Mouse (Mus musculus) hindbrain, embryonic 10.5 days (tissue): ENCODE data around the gene Eogt. TPM values are rescaled to one million over a fixed set of nuclear protein-coding genes. Genes with fewer than 3 reads are reported as not detected.

ENCODE experiments used
- DNase-seq: peaks from one replicate; pipeline ENCODE4 v3.0.0-alpha.2; 2017; ENCODE audit warnings: low spot score
- H3K27ac ChIP-seq: fragments of 300-500 bp; sonication (generic); 2 replicates; pipeline ENCODE4 v1.5.1; 2016; ENCODE audit warnings: mild to moderate bottlenecking, moderate library complexity
- H3K27me3 ChIP-seq: fragments of 300-500 bp; sonication (generic); 2 replicates; pipeline ENCODE4 v1.6.1; 2016; ENCODE audit warnings: mild to moderate bottlenecking; ENCODE audit not compliant: poor library complexity, insufficient read depth, severe bottlenecking
- H3K36me3 ChIP-seq: fragments of 300-500 bp; sonication (generic); 2 replicates; pipeline ENCODE4 v1.6.1; 2016; ENCODE audit warnings: mild to moderate bottlenecking, moderate library complexity
- H3K4me1 ChIP-seq: fragments of 300-500 bp; sonication (generic); replicated peaks from 2 replicates; pipeline ENCODE4 v1.6.1; 2016; ENCODE audit warnings: mild to moderate bottlenecking
- H3K4me3 ChIP-seq: fragments of 300-500 bp; sonication (generic); 2 replicates; pipeline ENCODE4 v1.5.1; 2016; ENCODE audit warnings: mild to moderate bottlenecking, moderate library complexity
- H3K9me3 ChIP-seq: fragments of 300-500 bp; sonication (generic); 2 replicates; pipeline ENCODE4 v1.6.1; 2016; ENCODE audit warnings: mild to moderate bottlenecking, moderate library complexity
- WGBS: fragments of 180-500 bp; shearing (Covaris S2); methylation state at CpG from one replicate; pipeline ENCODE4 v1.1.7; 2016; 5-methylcytosine and 5-hydroxymethylcytosine counted together
- polyA plus RNA-seq: library from polyadenylated mRNA; unstranded; fragments of >200 nt; fragmentation: Nextera tagmentation; extraction: Ambion mirVana; gene quantifications from 2 replicates; pipeline ENCODE4 v1.2.1, GENCODE M21; 2016

Gene Eogt
- polyA plus RNA-seq, 1 experiment from 2014 or later, result 8.7 TPM

- H3K4me3 ChIP-seq, result no peak overlapping the region
- no peak overlapping the region for H3K27ac ChIP-seq
- no peaks in the 10 kb centered on the region for H3K27me3 ChIP-seq
- no peaks in the 10 kb centered on the region for H3K9me3 ChIP-seq
- 69% methylated on average over 4 of the region's 4 CpGs for whole genome bisulfite sequencing
- H3K36me3 ChIP-seq, result peaks cover 18% of the 10 kb centered on the region
- H3K4me1 ChIP-seq, result no peaks in the 10 kb centered on the region
- no peak for DNase-seq
These were observed 17.2 kb downstream of the Eogt start for GRCm38 (mm10) chr6:97131808-97132207.

- Histone ChIP-seq H3K27me3 (no peaks in the 10 kb centered on the region), H3K4me1 (no peaks in the 10 kb centered on the region), H3K36me3 (peaks cover 18% of the 10 kb centered on the region), H3K27ac (no peak overlapping the region), H3K9me3 (no peaks in the 10 kb centered on the region), H3K4me3 (no peak overlapping the region)
- no peak for DNase-seq
- 62% methylated on average over 5 of the region's 5 CpGs for WGBS
These were observed 18.0 kb downstream of the Eogt start for GRCm38 (mm10) chr6:97130979-97131378.

- H3K9me3 ChIP-seq, result no peaks in the 10 kb centered on the region
- no peaks in the 10 kb centered on the region for H3K4me1 ChIP-seq
- WGBS, result 86% methylated on average over 10 of the region's 10 CpGs
- H3K4me3 ChIP-seq, result no peak overlapping the region
- no peak for DNase-seq
- no peak overlapping the region for H3K27ac ChIP-seq
- H3K27me3 ChIP-seq, result no peaks in the 10 kb centered on the region
- peaks cover 6% of the 10 kb centered on the region; the same call in 1 of the 2 replicates for H3K36me3 ChIP-seq
These were observed 24.5 kb downstream of the Eogt start for GRCm38 (mm10) chr6:97124336-97125010.

- Histone ChIP-seq H3K9me3 (no peaks in the 10 kb centered on the region), H3K27ac (no peak overlapping the region), H3K27me3 (no peaks in the 10 kb centered on the region), H3K4me1 (no peaks in the 10 kb centered on the region), H3K4me3 (no peak overlapping the region), H3K36me3 (peaks cover 6% of the 10 kb centered on the region; the same call in 1 of the 2 replicates)
- WGBS, result 92% methylated on average over 4 of the region's 4 CpGs
- no peak for DNase-seq
These were observed 28.1 kb downstream of the Eogt start for GRCm38 (mm10) chr6:97120922-97121321.

- 85% methylated on average over 3 of the region's 3 CpGs for WGBS
- Histone ChIP-seq H3K9me3 (no peaks in the 10 kb centered on the region), H3K27ac (no peak overlapping the region), H3K27me3 (no peaks in the 10 kb centered on the region), H3K36me3 (peaks cover 4% of the 10 kb centered on the region; the same call in 1 of the 2 replicates), H3K4me3 (no peak overlapping the region), H3K4me1 (no peaks in the 10 kb centered on the region)
- no peak for DNase-seq
These were observed 30.7 kb downstream of the Eogt start for GRCm38 (mm10) chr6:97118327-97118726.

GRCm38 (mm10) chr6:97116896-97117295 is 32.1 kb downstream of the Eogt start:
- H3K4me3 ChIP-seq, result no peak overlapping the region
- DNase-seq, result no peak
- 84% methylated on average over 5 of the region's 5 CpGs for WGBS

GRCm38 (mm10) chr6:97114821-97115220 is 34.2 kb downstream of the Eogt start:
- H3K4me1 ChIP-seq, result no peaks in the 10 kb centered on the region
- peaks cover 18% of the 10 kb centered on the region; the same call in 1 of the 2 replicates for H3K36me3 ChIP-seq
- no peak for DNase-seq
- no peaks in the 10 kb centered on the region for H3K27me3 ChIP-seq
- no peak overlapping the region for H3K27ac ChIP-seq
- no peaks in the 10 kb centered on the region for H3K9me3 ChIP-seq
- 57% methylated on average over 3 of the region's 3 CpGs for WGBS
- H3K4me3 ChIP-seq, result no peak overlapping the region

More at GRCm38 (mm10) chr6:97116896-97117295, 32.1 kb downstream of the Eogt start:
- Histone ChIP-seq H3K36me3 (peaks cover 11% of the 10 kb centered on the region; the same call in 1 of the 2 replicates), H3K27me3 (no peaks in the 10 kb centered on the region), H3K27ac (no peak overlapping the region), H3K9me3 (no peaks in the 10 kb centered on the region), H3K4me1 (no peaks in the 10 kb centered on the region)

- Histone ChIP-seq H3K4me1 (no peaks in the 10 kb centered on the region), H3K36me3 (peaks cover 18% of the 10 kb centered on the region; the same call in 1 of the 2 replicates), H3K9me3 (no peaks in the 10 kb centered on the region), H3K4me3 (no peak overlapping the region), H3K27me3 (no peaks in the 10 kb centered on the region), H3K27ac (no peak overlapping the region)
- no peak for DNase-seq
- 93% methylated on average over 8 of the region's 8 CpGs for WGBS
These were observed 36.8 kb downstream of the Eogt start for GRCm38 (mm10) chr6:97112177-97112576.

- H3K36me3 ChIP-seq, result 0 out of 2 replicates have a peak, but pooled peaks cover 6% of the 10 kb centered on the region
- H3K9me3 ChIP-seq, result no peaks in the 10 kb centered on the region
- H3K4me3 ChIP-seq, result no peak overlapping the region
- 0 out of 2 replicates have a peak overlapping the region, but pooled peaks have one; percentile 31 for H3K27ac ChIP-seq
- DNase-seq, result peak; percentile 50
- WGBS, result 23% methylated on average over 2 of the region's 2 CpGs
- H3K27me3 ChIP-seq, result 0 out of 2 replicates have a peak, but pooled peaks cover 3% of the 10 kb centered on the region
- H3K4me1 ChIP-seq, result peaks cover 20% of the 10 kb centered on the region
These were observed 42.2 kb downstream of the Eogt start for GRCm38 (mm10) chr6:97106777-97107176.

GRCm38 (mm10) chr6:97106106-97106505 is 42.9 kb downstream of the Eogt start:
- no peak overlapping the region for H3K27ac ChIP-seq
- H3K36me3 ChIP-seq, result no peaks in the 10 kb centered on the region
- 0 out of 2 replicates have a peak, but pooled peaks cover 3% of the 10 kb centered on the region for H3K27me3 ChIP-seq
- no peak for DNase-seq
- H3K4me1 ChIP-seq, result peaks cover 26% of the 10 kb centered on the region
- 79% methylated on average over 8 of the region's 8 CpGs for WGBS
- no peaks in the 10 kb centered on the region for H3K9me3 ChIP-seq
- H3K4me3 ChIP-seq, result no peak overlapping the region

- Histone ChIP-seq H3K4me3 (no peak overlapping the region), H3K36me3 (no peaks in the 10 kb centered on the region), H3K27ac (no peak overlapping the region), H3K9me3 (no peaks in the 10 kb centered on the region), H3K27me3 (0 out of 2 replicates have a peak, but pooled peaks cover 3% of the 10 kb centered on the region), H3K4me1 (peaks cover 27% of the 10 kb centered on the region)
- peak; percentile 29 for DNase-seq
- WGBS, result 84% methylated on average over 7 of the region's 7 CpGs
These were observed 44.6 kb downstream of the Eogt start for GRCm38 (mm10) chr6:97104264-97104852.

GRCm38 (mm10) chr6:97101958-97102702 is 46.9 kb downstream of the Eogt start:
- 3% methylated on average over 15 of the region's 15 CpGs for WGBS
- peak overlapping the region; percentile 84 for H3K27ac ChIP-seq
- H3K27me3 ChIP-seq, result 0 out of 2 replicates have a peak, but pooled peaks cover 3% of the 10 kb centered on the region
- H3K4me3 ChIP-seq, result peak overlapping the region; percentile 40
- DNase-seq, result peak; percentile 68
- peaks cover 37% of the 10 kb centered on the region for H3K4me1 ChIP-seq
- no peaks in the 10 kb centered on the region for H3K36me3 ChIP-seq
- no peaks in the 10 kb centered on the region for H3K9me3 ChIP-seq
